Mouse (Mus musculus): ENCODE measurements around the gene Fam81b.
"Not testable (repeated sequence)": the region's sequence is repeated elsewhere in the genome, so short reads cannot be mapped to it uniquely, and the experiment has no call there.

The Fam81b gene

DNA sequence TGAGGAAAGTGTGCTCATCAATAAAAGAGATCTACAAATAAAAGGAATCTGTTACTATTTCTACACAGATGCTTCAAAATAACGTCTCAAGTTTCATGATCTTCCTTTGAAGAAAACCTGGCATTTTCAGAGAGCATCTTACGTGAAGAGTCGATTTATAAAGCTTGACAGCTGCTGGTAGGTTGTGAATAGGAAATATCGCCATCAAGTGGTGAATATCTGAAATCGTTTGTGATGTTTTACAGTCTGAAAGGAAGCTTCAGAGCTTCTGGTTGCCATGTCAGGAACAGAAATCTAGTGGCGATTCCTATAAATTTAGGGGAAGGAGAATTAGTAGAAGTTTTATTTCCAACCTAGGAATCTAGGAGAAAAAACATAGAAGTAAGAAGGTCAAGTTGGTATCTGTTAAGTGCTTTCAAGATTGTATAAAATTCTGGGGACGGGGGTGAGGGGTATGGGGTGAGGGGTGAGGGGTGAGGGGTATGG, at the start of gene Fam81b:
TSS of gene Fam81b (minus strand) at position 436 of the 486 bp plus-strand sequence.
- DNase-seq (ENCODE audit: low spot score): peak; percentile 20

DNA sequence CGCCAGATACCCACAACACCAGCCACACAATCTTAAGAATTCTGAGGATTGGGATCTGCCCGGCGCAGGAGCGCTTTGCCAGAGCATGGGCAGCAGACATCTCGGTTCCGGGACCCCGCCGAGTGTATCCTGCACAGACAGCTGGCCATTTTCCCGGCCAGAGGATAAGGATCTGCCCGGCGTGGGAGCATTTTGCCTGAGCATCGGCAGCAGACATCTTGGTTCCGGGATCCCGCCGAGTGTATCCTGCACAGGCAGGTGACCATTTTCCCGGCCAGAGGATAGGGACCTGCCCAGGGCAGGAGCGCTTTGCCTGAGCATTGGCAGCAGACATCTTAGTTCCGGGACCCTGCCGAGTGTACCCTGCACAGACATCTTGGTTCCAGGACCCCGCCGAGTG, 41.1 kb upstream of the Fam81b start:
- DNase-seq (ENCODE audit: low spot score): not testable (repeated sequence)

DNA sequence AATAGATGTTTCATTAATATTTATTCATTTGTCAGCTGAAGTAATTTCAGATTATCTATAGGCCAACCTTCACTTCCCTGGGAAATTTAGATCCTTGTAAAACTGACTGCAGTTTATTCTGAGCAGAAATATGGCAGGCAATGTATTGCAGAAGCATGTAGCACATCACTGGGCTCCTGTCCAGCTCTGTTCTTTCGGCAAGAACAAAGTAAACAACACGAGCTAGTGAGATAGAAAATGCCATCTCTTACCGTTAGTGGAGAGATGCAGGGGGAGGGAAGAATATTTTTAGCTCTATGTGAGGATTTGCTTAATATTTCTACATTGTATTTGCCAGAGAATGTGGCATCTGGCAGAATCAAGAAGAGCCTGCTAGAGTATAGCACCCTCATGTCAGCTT, 13.8 kb upstream of the Fam81b start:
- DNase-seq (ENCODE audit: low spot score): no peak

DNA sequence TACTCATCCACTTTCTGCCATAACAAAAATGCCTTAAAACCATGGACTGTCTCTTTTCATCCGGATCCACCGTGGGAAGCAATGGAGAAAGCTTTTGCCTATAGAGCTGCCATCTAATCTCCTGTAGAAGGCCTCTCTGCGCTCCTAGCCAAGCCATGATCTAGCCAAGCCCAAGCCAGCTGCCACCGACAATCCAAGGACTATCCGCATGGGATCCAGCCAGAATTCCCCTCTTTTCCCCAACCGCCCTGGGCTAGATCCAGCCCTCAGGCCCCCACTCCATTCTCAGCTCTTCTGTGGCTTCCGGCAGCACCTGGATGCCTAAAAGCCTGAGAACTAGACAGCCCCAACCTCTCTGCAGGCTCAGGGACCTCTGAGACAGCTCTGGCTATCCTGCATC, 6.7 kb upstream of the Fam81b start:
- no peak for DNase-seq (ENCODE audit: low spot score)

DNA sequence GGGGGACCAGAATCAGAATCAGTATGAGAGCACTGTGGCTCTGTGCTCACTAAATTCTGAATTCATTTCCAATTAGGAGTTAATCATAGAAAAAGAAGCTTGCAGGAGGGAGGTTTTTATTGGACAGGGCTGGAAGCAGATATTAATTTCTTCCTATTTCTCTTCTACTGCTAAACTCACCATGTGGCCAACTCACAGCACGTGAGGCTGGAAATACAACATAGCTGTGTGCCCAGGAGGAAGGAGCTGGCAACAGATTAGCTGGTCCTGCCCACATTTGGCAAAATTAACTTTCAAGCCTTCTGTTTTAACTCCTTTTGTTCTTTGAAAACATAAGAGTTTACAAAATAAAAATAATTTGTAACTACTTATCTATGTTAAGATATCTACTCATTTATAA, 3.9 kb upstream of the Fam81b start:
- no peak for DNase-seq (ENCODE audit: low spot score)

DNA sequence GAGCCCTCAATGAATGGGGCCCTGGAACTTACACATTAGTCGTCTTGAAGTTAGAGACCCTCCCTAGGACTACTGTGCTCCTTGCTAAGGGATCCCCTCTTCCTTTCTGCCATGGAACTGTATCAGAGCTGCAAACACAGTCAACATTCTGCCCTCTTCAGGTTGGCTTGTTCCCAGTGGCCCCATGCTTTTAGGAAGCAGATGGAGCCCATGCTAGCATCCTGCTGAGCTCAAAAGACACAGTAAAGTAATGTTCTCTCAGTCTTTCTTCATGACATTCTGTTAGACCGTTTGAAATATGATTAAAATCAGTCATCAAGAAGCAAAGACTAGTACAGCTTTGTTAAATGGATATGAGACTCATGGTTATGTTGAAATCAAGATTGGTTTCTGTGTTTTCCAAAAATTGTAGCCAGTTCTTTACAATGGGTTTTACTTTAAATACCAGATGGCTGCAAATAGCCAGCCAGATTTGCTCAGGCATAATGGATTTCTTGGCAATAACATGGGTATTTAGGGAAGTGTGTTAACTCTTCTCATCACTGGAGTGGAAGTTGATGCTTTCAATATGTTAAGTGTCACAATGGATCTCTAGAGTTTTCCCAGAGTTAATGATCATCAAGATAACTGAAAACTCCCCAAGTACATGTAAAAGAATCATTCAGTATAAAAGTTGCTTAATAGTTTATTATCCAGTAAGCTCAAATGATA, 938 bp upstream of the Fam81b start:
- no peak for DNase-seq (ENCODE audit: low spot score)

DNA sequence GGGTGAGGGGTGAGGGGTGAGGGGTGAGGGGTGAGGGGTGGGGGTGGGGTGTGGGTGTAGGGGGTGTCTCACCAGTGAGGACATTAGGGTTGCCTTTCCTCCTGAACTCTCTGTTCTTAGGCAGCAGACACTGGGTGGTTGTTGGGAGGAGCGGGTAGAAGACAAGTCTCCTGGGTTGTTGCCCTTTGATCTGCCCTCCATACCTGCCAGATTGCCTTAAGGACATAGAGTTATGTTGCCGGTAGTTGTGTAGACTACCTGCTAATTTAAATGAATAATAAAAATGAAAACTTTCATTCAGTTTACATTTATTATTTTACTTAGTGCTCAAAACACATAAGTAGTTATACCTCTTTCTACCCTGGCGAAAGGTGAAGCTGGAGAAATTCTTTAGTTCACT, 369 bp upstream of the Fam81b start:
- DNase-seq (ENCODE audit: low spot score): no peak

DNA sequence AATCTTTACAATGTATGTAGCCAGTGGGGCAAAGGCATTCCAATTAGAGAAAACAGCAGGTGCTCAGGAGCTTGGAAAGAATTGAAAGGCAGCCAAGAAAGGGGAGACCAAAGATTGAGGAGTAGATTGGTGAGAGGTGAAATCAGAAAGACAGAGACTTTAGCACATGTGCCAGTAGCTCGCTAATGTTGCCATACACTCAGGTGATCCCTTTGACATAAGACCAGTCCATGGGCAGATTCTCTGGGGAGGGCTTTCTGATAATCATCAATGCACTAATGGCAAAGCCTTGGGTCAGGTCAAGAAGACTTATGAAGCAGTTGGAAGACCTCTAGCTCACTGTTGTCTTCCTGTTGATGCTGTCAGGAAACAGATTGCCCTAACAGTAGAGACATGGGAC, 671 bp downstream of the Fam81b start:
- DNase-seq (ENCODE audit: low spot score): no peak

DNA sequence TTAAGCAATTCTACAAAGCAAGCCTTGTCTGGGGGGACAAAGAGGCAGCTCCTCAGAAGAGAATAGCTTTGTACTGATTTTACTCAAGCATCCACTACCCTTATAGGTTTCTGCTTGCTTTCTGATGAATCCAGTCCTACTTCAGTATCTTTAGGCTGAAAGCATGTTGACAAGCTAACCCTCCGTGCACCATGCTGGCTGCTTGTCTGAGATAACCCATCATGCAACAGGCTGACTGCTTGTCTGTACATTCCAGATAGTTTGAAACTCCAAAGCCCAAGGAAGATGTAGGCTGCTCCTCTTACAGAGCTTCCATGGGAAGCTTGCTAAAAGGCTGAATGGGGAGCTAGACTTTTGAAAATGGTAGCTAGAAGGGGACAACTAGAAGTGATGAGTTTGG, 1.7 kb downstream of the Fam81b start:
- no peak for DNase-seq (ENCODE audit: low spot score)

DNA sequence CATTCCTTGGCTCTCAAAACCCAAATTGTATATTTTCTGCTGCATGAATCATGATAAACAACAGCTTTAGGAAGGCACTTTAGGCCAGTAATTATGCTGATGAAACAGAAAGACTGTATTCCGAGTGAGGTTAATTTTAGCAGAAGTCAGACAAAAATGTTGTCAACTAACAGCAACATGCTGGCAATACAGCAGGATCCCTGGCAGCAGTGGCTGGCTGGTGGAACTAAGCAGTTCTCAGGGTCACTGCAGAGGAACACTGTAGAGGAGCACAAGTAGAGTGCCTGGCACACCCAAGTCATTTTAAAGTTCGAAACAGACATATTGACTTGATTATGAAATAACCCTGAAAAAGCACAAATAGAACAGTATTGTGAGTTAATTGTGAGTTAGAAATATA, 2.8 kb downstream of the Fam81b start:
- peak; percentile 4 for DNase-seq (ENCODE audit: low spot score)

DNA sequence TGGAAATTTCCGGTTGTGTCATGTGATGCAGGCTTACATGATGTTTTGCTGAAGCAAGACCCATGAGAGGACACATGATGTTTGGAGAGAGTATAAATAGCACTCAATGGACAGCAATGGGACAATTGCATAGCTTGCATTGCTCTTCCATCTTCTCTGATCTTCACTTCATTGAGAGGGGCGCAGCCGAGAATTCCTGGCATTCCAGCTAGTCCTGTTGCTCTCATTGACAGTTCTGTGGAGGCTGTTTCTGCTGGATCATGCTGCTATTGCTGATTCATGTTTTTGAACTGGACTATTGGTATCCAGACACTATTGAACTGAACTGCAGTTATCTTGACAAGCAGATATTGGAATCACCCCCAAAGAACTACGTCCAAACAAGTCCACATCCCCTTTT, 12.8 kb downstream of the Fam81b start:
- no peak for DNase-seq (ENCODE audit: low spot score)

DNA sequence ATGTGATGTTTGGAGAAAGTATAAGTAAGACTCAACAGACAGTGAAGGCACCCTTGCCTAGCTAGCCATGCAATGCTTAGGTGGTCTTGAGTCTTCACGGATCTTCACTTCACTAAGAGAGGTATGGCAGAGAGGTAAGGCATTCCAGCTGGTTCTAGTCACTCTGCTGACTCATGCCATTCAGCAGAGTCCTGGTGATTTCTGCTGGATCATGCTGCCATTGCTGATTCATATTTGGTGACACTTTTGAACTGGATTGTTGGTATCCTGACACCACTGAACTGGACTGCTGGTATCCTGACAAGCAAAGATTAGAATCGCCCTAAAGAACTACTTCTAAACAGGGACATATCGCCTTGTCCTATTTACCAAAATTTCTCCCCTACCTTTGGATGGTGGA, 20.3 kb downstream of the Fam81b start:
- DNase-seq (ENCODE audit: low spot score): no peak

DNA sequence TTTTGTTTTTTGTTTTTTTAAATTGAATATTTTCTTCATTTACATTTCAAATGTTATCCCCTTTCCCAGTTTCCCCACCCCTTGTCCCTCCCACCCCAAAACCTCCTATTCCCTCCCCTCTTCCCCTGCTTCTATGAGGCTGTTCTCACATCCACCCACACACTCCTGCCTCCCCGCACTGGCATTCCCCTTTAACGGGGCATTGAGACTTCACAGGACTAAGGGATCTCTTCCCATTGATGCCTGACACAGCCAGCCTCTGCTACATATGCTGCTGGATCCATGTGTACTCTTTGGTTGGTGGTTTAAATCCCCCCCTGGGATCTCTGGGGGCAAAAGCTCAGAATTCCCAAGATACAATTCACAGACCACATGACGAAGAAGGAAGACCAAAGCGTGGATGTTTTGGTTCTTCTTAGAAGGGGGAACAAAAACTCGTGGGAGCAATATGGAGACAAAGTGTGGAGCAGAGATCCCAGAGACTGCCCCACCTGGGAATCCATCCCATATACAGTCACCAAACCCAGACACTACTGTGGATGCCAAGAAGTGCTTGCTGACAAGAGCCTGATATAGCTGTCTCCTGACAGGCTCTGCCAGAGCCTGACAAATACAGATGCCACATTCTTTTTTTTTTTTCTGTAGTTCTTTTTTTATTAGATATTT, 40.4 kb downstream of the Fam81b start:
- no peak for DNase-seq (ENCODE audit: low spot score)

DNA sequence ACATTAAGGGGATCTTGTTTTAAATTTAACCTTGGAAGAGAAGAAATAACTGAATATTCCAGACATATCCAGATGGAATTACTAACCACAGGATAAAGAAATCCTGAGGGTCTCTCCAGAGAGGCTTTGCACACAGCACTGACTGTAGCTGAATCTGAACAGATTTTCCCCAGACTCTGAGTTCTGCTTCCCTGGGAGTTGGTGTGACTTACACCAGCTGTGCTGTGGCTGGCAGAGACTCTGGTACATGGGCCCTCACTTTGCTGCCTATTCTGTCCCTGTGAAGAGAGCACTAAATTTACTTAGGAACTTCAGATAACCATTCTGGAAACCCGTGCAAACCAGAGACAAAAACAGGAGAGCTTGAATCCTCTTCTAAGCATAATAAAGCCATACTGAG, 46.1 kb downstream of the Fam81b start:
- DNase-seq (ENCODE audit: low spot score): no peak

DNA sequence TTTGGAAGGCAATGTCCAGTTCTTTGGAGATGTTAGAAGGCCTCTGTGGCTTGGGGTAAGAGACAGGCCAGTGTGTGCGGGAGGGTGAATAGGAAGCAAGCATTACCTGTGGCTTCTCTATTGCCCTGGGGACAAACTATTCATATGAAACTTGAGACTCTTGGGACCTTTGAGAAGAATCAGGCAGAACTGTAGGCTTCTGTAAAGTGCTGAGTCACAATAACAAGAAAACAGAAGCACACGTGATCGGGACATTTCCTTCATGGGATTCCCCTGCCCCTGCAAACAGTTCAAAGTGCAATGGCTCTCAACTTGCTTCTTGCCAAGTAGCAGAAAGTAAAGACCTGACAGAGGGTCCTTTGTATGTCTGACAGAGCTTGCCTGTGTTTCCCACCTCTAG, 48.5 kb downstream of the Fam81b start:
- no peak for DNase-seq (ENCODE audit: low spot score)

DNA sequence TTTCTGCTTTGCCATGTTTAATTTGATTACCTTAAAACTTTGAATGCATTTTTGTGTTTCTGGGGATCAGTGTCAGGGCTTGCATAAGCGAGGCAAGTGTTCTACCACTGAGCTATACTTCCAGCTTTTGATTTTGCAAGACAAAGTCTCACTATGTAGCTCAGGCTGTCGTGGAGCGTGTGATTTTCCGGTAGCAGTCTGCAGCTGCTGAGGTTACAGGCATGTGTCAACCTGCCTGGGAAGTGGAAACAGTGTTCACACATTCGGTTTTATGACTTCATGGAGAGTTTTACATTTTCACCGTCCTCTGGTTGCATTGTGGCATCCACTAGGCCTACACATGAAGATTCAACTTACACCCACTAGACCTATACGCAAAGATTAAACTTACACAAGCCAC, 54.8 kb downstream of the Fam81b start:
- DNase-seq (ENCODE audit: low spot score): no peak

DNA sequence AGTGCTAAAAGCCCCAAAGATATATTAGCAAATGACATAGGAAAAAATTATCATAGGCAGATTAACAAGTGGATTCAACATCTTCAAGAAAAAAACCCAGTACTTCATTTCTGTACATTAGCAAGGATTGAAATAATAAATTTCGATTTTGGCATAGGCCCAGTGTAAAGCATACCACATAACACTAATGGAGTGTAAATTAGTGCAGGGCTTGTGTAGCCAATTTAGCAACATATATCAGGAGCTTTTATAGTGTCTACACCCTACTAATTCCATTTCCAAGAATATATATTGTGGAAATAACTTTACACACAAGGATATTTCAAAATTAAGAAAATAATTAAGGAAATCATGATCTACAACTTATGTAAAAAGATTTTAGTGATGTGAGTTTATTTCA, 55.8 kb downstream of the Fam81b start:
- DNase-seq (ENCODE audit: low spot score): no peak

DNA sequence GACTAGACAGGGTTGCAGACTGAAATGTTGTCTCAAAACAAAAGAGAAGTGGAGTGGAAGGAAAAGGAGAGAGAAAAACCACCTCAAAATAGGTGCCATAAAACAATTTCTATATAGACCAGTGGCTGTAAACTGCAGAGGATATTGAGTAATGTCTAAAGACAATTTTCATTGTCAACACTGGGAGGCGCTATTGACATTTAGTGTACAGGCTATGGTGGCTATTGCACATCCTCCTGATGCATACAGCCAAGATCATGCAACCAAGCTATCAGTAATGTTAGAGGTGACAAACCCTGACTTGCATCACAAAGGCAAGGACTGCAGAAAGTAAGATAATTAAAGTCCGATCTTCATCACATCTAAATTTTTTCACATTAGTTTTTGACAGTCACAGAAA, 89.5 kb downstream of the Fam81b start:
- peak; percentile 5 for DNase-seq (ENCODE audit: low spot score)

DNA sequence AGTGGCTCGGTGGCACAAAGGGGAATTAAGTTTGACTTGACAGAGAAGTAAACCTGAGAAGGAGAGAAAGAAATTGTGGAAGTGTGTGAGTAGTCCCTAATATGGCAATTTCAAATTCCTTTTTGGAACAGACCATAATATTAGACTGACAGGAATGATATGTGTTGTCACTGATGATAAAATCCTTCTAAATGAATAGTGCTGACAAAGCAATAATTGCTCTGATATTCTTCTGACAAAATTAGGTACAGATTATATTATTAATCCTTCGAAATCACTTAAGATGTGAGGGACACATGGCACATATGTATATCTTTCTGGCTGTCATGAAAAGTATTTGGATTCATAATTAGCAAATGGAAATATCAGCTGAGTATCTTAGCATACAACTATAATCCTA, 89.9 kb downstream of the Fam81b start:
- DNase-seq (ENCODE audit: low spot score): no peak

DNA sequence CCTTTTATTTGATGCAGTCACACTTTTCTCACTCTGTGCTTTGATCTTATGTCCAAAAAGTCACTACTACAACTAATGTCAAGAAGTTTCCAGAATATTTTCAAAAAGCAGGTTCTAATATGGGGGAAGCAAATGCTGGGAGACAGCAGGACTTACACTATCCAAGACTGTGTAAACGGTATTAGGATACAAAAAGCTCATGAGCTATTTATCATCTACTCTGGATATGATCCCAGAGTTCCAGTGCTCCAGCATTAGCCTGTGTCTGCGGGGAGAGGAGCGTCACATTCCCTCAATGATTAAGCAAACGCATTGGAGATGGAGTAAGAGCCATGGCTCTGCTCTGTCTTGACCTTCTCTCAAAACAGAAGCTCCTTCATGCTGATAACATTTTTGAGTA, 104.9 kb downstream of the Fam81b start:
- DNase-seq (ENCODE audit: low spot score): no peak

DNA sequence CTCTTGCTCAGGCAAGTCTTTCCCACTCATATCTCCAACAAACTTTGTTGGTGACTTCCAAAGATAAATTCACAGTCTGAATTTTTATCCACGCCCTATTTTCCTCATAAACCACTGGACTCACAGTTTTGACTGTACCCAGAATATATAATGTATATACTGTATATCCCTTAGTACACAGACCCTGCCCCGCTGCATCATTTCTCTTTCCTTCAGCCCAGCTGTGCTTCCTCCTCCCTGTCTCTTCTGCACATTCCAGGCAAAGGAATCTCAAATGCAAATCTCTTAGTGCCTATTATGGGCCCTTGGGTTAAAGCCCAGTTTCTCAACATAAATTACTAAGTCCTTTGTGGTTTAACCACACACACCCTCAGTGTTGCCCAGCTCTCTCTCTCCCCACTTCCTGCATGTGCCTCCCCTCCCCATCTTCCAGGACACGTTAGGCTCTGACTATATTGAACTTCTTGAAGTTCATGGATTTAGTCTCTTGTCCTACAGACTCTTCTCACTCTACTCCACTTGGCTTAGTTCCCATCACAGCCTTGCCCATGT, 107.5 kb downstream of the Fam81b start:
- DNase-seq (ENCODE audit: low spot score): peak; percentile 5

DNA sequence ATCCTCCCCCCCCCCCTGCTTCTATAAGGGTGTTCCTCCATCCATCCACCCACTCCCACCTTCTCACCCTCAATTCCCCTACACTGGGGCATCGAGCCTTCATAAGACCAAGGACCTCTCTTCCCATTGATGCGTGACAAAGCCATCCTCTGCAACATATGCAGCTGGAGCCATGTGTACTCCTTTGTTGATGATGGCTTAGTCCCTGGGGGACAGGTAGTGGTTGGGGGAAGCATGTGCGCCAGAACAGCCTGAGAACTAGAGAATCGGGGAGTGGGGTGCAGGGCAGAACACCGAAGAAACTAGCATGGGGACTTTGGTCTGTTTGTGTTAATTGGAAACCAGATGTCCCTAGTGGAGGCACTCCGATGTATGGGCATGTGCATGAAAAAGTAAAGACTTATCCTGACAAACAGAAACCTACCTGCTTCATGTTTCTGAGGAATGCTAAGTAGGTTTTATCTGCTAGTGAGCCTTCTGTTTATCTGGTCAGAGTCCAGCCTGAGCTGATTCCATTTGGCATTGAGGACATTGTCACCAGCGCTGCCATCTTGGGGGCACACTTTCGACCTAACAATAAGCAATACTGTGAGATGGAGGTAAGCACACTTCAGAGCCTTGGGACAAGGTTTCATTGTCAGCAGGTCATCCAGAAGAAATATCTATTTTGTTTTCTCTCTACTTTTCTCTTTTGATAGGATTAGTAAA, 109.3 kb downstream of the Fam81b start:
- no peak for DNase-seq (ENCODE audit: low spot score)

DNA sequence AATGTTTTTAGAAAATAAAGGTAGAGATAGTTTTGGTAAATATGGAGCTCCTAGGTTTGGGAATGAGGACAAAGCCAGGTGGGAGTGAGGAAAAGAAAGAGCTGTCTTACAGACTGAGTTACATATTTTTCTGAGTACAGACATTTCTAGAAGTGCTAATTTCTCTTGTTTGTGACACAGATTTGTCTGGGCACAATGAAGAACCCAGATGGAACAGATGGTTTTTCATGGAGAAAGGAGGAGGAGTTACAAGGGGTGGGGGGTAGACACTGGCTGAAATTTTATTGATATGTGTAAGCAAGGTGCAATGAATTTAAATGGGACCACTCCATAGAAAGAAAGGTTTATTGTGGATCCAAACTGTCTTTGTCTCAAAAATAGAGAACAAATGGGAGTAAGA, 109.9 kb downstream of the Fam81b start:
- no peak for DNase-seq (ENCODE audit: low spot score)
